Mouse (Mus musculus): ENCODE measurements around the gene Snrpb. TPM values are rescaled to one million over a fixed set of nuclear protein-coding genes. Genes with fewer than 3 reads are reported as not detected.

The Snrpb gene
- polyA plus RNA-seq, 1 experiment: 103 TPM

GRCm38 (mm10) chr2:130125279-130126059, 53.7 kb downstream of the Snrpb start:
- Histone ChIP-seq H3K4me1 (ENCODE audit: control insufficient read depth, insufficient read depth, low read length) (no peaks in the 10 kb centered on the region), H3K27ac (ENCODE audit: control insufficient read depth, insufficient read depth, low read depth, low read length, poor library complexity) (no peak overlapping the region), H3K4me3 (replicated peaks; ENCODE audit: control insufficient read depth, low read depth, low read length) (no peak overlapping the region)
- WGBS: 71% methylated on average over 6 of the region's 6 CpGs
- no peak for TF ChIP-seq CTCF (IDR thresholded peaks at IDR 0.05; ENCODE audit: control insufficient read depth, insufficient read depth, low read length)
- TF ChIP-seq POLR2A (IDR thresholded peaks at IDR 0.05; ENCODE audit: borderline replicate concordance, control insufficient read depth, low read depth, low read length): no peak

Other genes starting within 250 kb of the Snrpb start
- gene Tgm3, start 167.1 kb downstream of the Snrpb start, polyA plus RNA-seq (2011; ENCODE audit: insufficient read depth, insufficient read length, low replicate concordance, missing spikeins): not detected in 2 replicates
- gene Tgm6, start 67.0 kb downstream of the Snrpb start, polyA plus RNA-seq (2011; ENCODE audit: insufficient read depth, insufficient read length, low replicate concordance, missing spikeins): not detected in 2 replicates
- gene Tmc2, start 15.8 kb upstream of the Snrpb start, polyA plus RNA-seq (2011; ENCODE audit: insufficient read depth, insufficient read length, low replicate concordance, missing spikeins): not detected in 2 replicates
- 187 and 375 TPM in 2 replicates for gene Nop56, start 95.0 kb upstream of the Snrpb start, polyA plus RNA-seq (2011; ENCODE audit: insufficient read depth, insufficient read length, low replicate concordance, missing spikeins)
- 63.9 and 78.0 TPM in 2 replicates for gene Idh3b, start 105.1 kb upstream of the Snrpb start, polyA plus RNA-seq (2011; ENCODE audit: insufficient read depth, insufficient read length, low replicate concordance, missing spikeins)
- gene Ebf4, start 115.8 kb upstream of the Snrpb start, polyA plus RNA-seq (2011; ENCODE audit: insufficient read depth, insufficient read length, low replicate concordance, missing spikeins): 0.50 TPM in 1 of 2 replicates, not detected in the other
- 10.6 and 11.8 TPM in 2 replicates for gene Cpxm1, start 218.2 kb upstream of the Snrpb start, polyA plus RNA-seq (2011; ENCODE audit: insufficient read depth, insufficient read length, low replicate concordance, missing spikeins)
- not detected in 2 replicates for gene Gm28372, start 225.8 kb upstream of the Snrpb start, polyA plus RNA-seq (2011; ENCODE audit: insufficient read depth, insufficient read length, low replicate concordance, missing spikeins)
- not detected in 2 replicates for gene 1700020A23Rik, start 225.9 kb upstream of the Snrpb start, polyA plus RNA-seq (2011; ENCODE audit: insufficient read depth, insufficient read length, low replicate concordance, missing spikeins)
- not detected in 2 replicates for gene Tmem239, start 227.1 kb upstream of the Snrpb start, polyA plus RNA-seq (2011; ENCODE audit: insufficient read depth, insufficient read length, low replicate concordance, missing spikeins)
- gene Vps16, start 244.9 kb upstream of the Snrpb start, polyA plus RNA-seq (2011; ENCODE audit: insufficient read depth, insufficient read length, low replicate concordance, missing spikeins): 166 and 195 TPM in 2 replicates
- gene Pced1a, start 245.3 kb upstream of the Snrpb start, polyA plus RNA-seq (2011; ENCODE audit: insufficient read depth, insufficient read length, low replicate concordance, missing spikeins): 6.1 and 8.5 TPM in 2 replicates

Measured in bone marrow, adult 2 months (tissue).